Mouse (Mus musculus) spleen, postnatal 4 days (tissue): ENCODE measurements at regions not wholly inside any gene's neighbourhood (a gene's known extent, or its start where the extent isn't known, plus 50 kb on each side); places are given as distances from the start of the nearest gene placed in this dataset.

Experiments
- DNase-seq, 2 experiments: peaks; one replicate each; pipeline ENCODE4 v3.0.0; 2022; ENCODE audit warnings: low spot score in 2 of 2

DNA sequence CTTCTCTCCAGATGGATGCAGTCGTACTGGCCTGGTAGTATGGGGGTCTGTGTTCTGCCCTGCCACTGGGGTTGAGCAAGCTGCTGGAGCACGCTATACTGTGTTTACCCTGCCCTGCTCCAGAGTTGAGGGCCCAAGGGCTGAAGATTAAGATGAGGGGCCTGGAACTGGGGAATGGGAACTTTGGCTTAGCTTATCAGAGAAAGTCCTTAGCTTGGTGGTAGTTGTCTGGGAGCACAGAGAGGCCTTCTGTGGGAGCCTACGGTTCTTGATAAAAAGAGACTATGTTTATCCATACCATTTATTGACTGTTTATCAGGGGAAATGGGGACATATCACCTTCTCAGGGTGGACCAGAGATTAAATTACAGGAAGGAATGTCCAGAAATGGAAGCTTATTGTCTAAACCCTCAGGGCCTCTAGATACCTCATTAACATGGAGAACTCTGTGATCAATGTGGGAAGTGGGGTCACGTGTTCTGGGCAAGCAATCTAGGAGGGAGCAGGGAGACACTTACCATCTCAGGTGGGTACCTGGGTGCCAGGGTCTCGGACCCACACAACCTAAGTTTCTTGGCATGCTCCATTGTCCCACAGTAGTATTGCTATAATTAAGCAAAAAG, 58.7 kb downstream of the Mycn start:
- no peak for DNase-seq

DNA sequence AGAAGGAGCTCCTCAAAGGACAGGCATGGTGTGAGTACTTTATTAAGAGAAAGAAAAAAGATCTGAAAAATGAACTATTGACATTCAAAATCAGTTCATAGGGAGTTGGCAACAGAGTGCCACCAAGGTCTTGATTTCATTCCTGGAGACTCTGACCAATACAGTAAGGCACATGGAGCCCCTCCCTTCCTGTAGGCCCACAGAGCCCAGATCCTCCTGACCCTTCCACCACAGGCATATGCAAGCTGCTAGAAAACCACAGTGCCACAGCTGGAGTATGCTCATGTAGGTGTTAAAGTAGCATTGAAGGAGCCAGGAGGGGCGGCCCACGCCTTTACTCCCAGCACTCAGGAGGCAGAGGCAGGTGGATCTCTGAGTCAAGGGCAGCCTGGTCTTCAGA, 63.7 kb downstream of the Mycn start:
- no peak for DNase-seq

DNA sequence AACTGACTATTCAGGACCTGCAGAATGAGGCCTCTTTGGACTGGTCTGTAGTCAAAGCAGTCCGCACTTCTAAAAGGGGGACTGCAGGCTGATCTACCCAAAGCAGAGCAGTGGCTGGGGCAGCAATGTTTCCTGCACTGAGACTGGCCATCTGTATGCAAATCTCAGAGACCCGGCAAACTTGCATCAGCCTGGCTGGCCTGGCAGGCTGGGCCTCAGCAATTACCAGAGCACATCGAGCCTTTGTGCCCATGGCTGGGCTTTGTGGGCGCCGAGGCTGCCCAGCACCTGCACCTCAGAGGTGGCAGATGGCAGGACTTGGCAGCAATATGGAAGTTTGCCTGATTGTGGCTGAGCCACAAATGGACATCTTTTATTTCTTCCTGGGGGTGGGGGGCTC, 64.2 kb downstream of the Mycn start:
- no peak for DNase-seq

DNA sequence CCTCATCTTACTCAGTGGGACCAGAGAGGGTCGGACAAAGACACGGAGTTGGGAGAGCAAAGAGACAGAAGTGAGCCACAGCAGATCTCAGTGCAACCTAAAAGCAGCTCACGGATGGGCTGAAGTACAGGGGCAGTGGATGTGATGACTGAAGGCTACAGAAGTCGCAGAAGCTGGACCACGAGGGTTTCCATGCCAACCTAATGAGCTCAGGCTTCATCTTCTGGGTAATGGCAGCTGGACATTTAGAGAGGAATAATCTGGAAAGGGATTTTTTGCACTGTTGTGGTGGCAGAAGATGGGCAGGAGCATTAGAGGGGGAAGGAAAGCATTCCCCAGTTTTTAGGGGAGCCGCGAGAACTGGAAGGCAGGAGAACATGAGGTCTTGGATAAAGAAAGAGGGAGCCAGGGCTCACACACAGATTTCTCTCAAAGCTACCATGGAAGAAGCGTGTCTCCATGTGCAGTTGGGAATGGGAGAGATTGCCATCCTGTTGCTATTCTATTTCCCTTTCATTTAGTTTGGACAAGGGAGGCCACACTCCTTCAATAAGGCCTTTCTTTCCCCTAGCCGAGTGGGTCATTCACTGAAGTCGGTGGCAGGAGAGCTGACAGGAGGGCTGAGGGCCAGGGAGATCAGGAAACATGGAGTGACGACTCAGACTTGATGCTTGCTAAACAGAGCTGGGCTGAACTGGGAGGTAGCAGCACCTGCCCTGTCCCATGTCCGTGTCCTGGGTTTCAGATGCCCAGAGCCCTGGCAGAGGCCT, 65.6 kb downstream of the Mycn start:
- no peak for DNase-seq

DNA sequence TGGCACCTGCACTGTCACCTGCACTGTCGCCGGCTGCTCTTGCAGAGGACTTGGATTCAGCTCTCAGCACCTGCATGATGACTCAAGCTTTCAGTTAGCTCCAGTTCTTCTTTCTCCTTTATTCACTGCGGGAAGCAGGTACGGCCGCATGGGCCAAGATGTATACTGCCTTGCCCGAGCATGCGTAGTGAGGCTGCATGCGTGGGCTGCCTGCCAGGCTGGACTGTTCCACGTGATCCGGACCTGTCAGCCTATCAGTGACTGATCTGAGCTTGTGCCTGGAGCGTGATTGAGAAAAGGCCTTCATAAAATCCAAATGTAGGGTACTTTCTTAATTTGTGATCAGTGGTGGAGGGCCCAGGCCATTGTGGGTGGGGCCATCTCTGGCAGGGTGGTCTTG, 68.2 kb downstream of the Mycn start:
- no peak for DNase-seq

DNA sequence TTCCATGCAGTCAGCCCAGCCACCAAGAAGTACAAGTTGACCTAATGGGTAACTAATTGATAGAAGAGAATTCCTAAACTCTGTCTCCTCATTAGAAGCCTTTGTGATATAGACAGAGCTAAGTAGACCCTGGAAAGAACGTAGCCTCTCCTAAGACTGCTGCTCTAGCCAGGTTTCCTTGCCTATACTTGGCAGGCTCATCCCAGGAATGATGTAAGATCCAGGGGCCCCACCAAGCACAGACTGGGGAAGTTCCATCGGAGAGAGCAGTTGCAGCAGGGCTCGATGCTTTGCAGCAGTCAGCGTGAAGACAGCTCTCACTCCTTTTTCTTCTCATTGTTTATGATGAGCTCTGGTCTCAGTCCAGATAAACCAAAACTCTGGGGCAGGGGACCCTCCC, 68.7 kb downstream of the Mycn start:
- no peak for DNase-seq

DNA sequence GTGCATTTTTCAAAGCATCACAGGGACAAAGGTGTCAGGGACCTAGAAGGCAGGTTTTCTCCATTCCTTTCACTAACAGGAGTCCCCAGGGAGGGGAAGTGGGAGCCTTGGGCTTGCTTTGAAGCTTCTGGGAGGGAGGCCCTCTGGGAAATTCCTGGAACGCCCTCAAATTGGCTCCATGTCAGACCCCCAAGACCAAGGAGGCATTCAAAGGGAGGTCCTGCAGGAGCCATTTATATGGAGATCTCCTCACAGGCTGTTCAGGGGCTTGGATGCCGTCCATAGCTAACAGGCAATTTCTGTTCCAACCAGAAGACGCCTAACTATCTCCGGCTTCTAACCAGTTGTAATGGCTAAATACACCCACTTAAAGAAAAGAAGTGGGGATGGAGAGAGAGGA, 70.4 kb downstream of the Mycn start:
- no peak for DNase-seq

DNA sequence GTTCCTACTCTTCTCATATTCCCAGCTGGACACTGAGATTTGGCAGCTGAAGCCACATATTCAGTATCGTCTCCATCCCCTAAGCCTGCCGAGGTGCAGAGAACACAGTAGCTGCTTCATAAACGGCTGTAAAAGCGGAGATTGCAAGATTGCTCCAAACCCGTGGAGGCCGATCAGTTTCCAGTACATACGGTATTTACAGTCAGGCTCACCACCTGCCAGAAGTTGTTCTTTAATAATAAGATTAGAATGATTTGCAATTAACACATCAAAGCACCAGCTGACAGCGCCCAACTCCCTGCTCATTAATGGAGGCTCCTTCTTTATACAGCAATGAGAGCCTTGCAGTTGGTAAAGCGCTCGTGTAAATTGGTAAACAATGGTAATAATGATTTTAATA, 75.1 kb downstream of the Mycn start:
- no peak for DNase-seq

DNA sequence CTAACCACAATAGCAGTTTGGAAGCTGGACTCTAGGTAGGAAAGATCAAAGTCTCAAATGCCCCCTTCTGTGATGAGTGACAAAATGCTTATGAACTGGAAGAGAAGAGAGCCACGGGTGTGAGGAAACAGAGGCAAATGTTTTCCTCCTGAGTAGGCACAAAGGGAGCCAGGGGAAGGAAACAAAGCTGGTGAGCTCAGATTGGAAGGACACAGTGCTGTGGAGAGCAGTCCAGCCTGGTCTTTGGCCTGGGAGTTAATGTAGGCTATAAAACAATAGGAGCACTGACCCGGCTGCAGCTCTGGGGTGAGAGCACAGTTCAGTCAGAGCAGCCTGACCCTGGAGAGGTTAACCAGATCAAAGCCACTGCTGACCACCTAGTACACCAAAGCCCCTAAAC, 91.0 kb downstream of the Mycn start:
- no peak for DNase-seq

DNA sequence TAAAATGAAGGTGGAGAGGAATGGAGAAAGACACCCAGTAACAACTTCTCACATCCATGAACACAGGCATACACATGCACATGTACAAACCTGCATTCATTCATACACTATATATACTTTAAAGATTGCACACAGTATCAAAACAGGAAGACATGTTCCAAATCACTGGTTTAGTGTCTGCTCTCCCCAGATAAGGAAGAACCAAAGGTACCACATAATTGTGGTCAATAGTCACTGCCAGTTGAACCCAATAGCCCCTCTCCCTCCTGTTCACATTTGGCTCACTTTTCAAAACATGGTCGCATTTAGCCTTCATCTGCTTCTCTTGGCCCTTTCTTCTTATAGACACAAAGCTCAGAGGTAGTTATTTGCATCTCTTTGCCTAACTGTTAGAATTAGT, 95.0 kb downstream of the Mycn start:
- DNase-seq = no peak

DNA sequence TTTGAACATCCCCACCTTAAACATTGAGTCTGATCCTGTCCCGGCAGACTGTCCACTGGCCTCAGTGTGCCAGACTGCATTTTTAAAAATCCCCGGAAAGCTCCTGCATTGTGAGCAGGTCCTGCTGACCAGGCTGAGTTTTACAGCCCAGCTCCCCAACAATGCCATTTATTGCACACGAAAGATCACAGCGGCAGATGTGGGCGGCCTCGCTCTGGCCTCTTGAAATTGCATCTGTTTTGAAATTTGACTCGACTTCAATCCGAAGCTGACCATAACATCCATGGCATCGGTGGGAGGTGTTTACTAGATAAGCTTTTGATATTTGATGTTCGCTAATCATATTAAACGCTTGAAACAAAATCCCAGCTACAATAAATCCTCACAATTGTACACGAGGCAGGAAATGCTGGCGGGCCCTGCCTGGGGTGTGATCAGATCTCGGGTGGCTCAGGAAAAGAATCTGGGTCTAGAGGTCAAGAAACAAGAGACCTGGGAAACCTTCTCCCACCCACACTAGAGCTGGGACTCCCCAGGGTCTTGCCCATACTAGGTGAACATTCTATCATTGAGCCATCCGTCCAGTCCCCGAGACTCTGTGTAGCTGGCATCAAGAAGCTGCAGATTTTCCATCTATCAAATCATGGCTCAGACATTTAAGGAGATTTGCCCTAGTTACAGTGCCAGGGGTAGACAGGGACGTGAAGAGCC, 99.3 kb downstream of the Mycn start:
- no peak for DNase-seq

DNA sequence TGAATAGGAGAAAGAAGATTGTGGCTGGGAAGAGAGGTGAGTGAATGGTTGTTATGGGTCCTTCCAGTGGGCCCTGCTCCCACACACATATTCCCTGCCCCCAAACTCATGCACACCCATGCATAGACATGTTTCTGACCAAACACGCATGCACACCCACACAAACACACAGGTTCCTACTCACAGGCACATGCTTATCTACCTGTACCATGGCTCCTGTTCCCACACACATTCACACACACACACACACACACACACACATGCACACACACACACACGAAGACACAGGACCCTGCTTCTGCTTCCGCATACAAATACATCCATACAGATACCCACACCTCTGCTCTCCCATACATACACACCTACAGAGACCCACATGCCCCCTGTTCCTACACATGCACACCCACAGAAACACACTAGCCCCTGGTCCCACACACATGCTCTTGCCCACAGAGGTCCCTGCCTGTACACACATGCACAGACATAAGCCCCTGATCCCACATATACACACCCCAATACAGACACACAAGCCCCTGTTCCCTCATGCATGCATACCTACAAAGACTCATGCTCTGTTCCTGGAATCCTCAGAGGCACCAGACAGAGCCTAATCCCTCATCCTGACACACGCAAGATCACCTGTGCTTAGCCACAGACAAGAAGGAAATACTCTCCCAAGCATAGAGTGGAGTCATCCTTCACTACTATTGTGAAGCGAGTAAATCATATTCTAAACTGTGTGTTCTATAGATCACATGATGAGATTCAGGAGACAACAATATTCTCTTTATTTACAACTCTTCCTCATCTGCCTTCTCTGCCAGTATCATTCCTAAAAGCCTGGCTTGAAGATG, 100.1 kb downstream of the Mycn start:
- no peak for DNase-seq

DNA sequence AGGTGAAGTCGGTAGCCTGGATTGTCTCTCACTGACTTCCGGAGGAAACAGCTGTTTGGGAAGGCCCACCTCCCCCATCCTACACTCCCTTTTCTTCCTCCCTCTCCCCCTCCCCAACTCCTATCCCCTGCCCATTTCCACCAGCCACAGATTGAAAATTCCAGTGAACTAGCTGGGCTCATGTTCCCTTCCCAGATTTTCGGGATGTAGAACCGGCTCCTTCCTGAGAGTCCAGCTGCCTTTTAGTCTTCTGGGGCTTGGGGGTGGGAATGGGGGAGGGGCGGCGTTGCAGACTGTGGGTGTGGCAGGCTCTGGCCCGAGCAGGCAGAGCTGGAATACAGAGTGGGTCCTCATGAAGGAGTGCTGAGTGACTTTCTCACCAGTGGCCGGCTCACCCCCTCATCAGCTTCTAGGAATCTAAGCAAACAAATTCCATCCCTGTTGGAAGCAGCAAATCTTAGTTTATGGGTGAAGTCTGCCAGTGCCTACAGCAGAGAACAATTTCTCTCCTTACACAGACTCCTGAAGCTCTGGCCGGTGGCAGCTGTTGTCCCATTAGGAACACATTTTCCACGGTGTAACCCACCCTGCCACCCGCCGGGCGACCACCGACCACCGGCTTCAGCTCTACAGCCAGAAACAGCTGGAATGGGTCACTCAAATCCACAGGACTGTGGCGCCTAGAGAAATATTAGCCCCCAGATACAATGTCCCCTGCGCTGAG, 100.9 kb downstream of the Mycn start:
- no peak for DNase-seq

DNA sequence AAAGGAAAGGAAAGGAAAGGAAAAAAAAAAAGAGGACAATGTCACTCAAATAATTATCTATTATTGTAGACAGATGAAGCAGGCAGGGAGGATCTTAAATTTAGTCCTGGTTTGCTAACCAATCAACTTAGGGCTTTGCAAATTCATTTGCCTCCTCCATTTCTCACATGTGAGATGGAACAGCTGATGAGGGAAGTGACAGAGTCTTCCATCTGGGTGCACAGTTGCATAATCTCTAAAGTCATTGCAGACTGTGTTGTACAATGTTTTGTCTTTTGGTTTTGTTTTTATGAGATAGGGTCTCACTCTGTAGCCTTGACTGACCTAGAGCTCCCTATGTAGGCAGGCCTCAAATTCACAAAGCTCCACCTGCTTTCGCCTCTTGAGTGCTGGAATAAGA, 103.9 kb downstream of the Mycn start:
- DNase-seq = no peak

DNA sequence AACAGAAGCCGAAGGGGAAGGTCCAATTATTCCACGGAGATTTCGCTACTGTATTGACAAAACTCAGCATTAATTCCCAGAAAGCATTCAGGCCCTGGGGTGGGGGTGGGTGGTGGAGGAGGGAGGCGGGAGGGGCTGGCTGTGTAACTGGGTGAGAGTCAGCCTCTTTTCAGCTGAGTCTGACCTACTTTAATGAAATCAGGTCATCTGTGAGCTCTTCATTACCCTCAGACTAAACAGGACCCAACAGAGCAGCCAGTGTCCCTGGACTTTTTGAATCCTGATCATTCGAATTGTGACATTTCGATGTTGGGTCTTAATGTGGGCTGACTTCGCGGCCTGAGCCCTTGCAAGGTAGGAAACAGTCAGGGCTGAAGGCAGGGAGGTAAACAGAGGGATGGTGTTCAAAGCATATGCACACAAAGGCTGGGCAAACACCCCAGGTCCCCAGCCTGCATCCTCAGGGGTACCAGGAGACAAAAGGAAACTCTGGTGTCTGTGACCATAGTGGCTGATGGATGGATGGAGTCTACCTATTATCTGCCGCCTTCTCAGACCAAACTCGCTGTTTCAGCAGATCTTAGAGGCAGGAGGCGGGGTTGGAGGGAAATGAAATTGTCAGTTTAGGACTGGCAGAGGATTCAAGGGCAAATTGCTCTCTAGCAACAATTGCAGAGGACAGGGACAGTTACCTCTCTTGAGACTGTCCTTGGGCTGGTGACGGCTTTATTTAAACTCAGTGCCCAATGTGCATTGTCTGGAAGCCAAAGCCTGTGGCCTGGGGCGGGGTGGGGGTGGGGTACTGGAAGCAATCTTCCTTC, 113.7 kb downstream of the Mycn start:
- DNase-seq = no peak

DNA sequence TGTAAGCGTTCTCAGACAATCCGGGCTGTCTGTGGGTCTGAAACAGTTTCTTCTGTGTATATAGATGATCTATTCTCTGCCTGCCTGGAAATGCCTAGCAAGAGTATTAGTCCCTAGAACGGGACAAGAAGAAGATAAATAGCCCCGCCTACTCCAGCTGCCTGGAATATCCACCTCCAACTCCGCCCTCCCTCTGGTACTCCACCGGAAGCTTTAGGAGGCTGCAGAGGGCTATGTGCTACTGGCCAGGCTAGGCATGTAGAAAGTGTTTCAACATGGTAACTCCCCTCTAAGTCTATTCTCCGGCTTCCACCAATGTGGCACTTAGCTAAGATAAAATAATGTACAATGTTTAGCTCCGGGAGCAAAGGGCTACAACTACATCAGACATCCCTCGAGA, 114.3 kb downstream of the Mycn start:
- DNase-seq = no peak

DNA sequence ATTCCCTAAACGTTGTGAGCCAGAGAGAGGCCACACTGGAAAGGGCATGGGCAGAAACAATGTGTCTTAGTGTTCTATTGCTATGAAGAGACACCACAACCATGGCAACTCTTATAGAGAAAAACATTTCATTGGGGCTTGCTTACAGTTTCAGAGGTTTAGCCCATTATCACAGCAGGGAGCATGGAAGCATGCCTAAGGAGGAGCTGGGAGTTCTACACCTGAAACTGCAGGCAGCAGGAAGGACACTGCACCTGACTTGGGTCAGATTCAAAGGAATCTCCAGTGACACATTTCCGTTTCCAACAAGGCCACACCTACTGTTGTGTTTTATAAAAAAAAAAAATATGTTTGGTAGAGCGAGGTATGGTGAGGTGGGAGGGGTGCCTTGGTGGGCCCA, 115.3 kb downstream of the Mycn start:
- DNase-seq = no peak

DNA sequence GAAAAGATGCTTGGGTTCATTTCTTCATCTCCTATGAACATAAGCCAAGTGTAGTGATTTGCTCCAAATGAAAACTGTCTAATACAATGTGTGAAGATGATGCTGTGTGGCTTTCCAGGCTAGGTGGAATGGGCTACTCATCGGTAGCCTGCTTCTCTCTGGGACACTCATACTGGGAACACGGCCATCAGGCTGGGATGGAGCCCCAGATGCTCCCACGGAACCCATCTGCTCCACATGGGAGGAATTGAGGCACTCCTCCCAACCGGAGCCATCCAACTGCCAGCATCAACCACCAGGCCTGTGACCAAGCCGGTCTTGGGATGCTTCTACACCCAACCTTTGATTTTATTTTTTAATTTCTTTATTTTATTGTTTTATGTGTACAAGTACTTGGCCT, 115.9 kb downstream of the Mycn start:
- DNase-seq = no peak

DNA sequence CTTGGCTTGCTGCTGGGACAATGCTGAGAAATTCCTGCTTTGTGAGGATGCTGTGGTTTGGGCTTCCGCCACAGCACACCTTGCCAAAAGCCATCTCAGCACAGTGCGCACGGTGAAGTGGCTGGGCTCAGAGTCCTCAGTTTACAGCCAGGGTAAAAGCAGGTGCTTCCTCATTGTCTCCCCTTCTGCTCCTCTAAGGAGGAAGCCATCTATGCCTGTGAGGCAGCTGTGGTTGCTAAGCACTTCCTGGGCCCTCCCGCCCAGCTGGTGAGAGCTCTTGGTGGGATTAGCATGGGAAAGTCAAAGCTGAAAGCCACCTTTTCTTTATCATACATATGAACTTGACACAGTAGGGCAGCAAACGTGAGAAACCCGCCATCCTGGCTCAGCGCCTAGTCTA, 120.2 kb downstream of the Mycn start:
- no peak for DNase-seq

DNA sequence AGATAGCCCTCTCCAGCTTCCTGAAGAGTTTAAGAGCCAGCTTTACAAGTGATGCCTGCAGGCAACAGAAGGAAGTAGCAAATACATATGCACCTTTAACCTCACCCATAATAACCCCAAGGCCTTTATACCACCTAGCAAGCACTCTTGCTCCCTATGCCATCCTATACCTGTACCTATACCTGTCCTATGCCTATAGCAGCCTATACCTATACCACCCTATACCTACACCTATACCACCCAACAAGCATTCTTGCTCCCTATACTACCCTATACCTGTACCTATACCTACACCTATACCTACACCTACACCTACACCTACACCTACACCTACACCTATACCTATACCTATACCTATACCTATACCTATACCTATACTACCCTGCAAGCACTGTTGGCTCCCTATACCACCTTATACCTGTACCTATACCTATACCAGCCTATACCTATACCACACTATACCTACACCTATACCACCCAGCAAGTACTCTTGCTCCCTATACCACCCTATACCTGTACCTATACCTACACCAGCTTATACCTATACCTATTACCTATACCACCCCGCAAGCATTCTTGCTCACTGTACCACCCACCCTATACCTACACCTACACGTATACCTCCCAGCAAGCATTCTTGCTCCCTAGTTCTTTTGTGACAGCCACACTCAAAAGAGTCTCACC, 120.9 kb downstream of the Mycn start:
- no peak for DNase-seq
